Mouse (Mus musculus) embryonic facial prominence, embryonic 15.5 days (tissue): ENCODE results near the gene 2010003K11Rik. TPM values are rescaled to one million over a fixed set of nuclear protein-coding genes. Genes with fewer than 3 reads are reported as not detected.

Experiments used
- ATAC-seq: fragments of 200-750 bp; cut with Nextera tagmentation; 2 replicates; pipeline ENCODE4 v1.8.0; 2017; ENCODE audit warnings: low read depth, moderate TSS enrichment; ENCODE audit not compliant: insufficient number of reproducible peaks, low FRiP score, low TSS enrichment
- H3K27ac ChIP-seq: fragments of 300-500 bp; sonication (generic); replicated peaks from 2 replicates; pipeline ENCODE4 v1.5.1; 2015; ENCODE audit warnings: mild to moderate bottlenecking, inconsistent platforms
- H3K27me3 ChIP-seq: fragments of 300-500 bp; sonication (generic); 2 replicates; pipeline ENCODE4 v1.6.1; 2015; ENCODE audit warnings: inconsistent platforms
- H3K36me3 ChIP-seq: fragments of 300-500 bp; sonication (generic); 2 replicates; pipeline ENCODE4 v1.6.1; 2015; ENCODE audit warnings: mild to moderate bottlenecking, inconsistent platforms
- H3K4me1 ChIP-seq: fragments of 300-500 bp; sonication (generic); 2 replicates; pipeline ENCODE4 v1.6.1; 2015; ENCODE audit warnings: inconsistent platforms
- H3K4me2 ChIP-seq: fragments of 300-500 bp; sonication (generic); replicated peaks from 2 replicates; pipeline ENCODE4 v1.6.1; 2015; ENCODE audit warnings: mild to moderate bottlenecking, inconsistent platforms
- H3K4me3 ChIP-seq: fragments of 300-500 bp; sonication (generic); replicated peaks from 2 replicates; pipeline ENCODE4 v1.5.1; 2015; ENCODE audit warnings: mild to moderate bottlenecking, inconsistent platforms
- H3K9ac ChIP-seq: fragments of 300-500 bp; sonication (generic); 2 replicates; pipeline ENCODE4 v1.6.1; 2015; ENCODE audit warnings: inconsistent platforms
- H3K9me3 ChIP-seq: fragments of 300-500 bp; sonication (generic); replicated peaks from 2 replicates; pipeline ENCODE4 v1.6.1; 2016; ENCODE audit warnings: inconsistent platforms
- WGBS: fragments of 180-500 bp; shearing (Covaris S2); methylation state at CpG from one replicate; pipeline ENCODE4 v1.1.7; 2015; 5-methylcytosine and 5-hydroxymethylcytosine counted together
- polyA plus RNA-seq: library from polyadenylated mRNA; unstranded; fragments of >200 nt; fragmentation: Nextera tagmentation; extraction: Ambion mirVana; gene quantifications from 2 replicates; pipeline ENCODE4 v1.2.1, GENCODE M21; 2015

The 2010003K11Rik gene
- polyA plus RNA-seq, 1 experiment from 2014 or later = not detected

GRCm38 (mm10) chr19:4477345-4478189 lies 20.8 kb downstream of the 2010003K11Rik start, which contains the start of gene Syt12:
TSS of gene Syt12 (minus strand) at chr19:4477447.
- H3K27ac ChIP-seq = 0 out of 2 replicates have a peak within 1 kb of the TSS, but pooled peaks have one; percentile 7
- peak within 1 kb of the TSS; percentile 59 for H3K4me3 ChIP-seq
- H3K36me3 ChIP-seq = no peaks in the 10 kb centered on the region
- peak within 1 kb of the TSS; percentile 99 for H3K4me2 ChIP-seq
- no peak for ATAC-seq
- peaks cover 17% of the 10 kb centered on the region for H3K4me1 ChIP-seq
- WGBS = 26% methylated on average over 21 of the region's 21 CpGs
- peaks cover 17% of the 10 kb centered on the region for H3K27me3 ChIP-seq
- no peaks in the 10 kb centered on the region for H3K9me3 ChIP-seq
- peak within 1 kb of the TSS; percentile 37 for H3K9ac ChIP-seq

GRCm38 (mm10) chr19:4476601-4477257 lies 21.7 kb downstream of the 2010003K11Rik start:
- Histone ChIP-seq H3K27me3 (peaks cover 17% of the 10 kb centered on the region), H3K4me1 (peaks cover 18% of the 10 kb centered on the region), H3K9ac (peak overlapping the region; percentile 37), H3K9me3 (no peaks in the 10 kb centered on the region), H3K4me3 (peak overlapping the region; percentile 59), H3K27ac (0 out of 2 replicates have a peak overlapping the region, but pooled peaks have one; percentile 7), H3K36me3 (no peaks in the 10 kb centered on the region), H3K4me2 (peak overlapping the region; percentile 99)
- ATAC-seq = peak; percentile 44
- WGBS = under 1% methylated on average over 61 of the region's 70 CpGs

- peaks cover 18% of the 10 kb centered on the region for H3K4me1 ChIP-seq
- no peak overlapping the region for H3K4me2 ChIP-seq
- H3K27ac ChIP-seq = no peak overlapping the region
- no peaks in the 10 kb centered on the region for H3K9me3 ChIP-seq
- 80% methylated on average over 11 of the region's 11 CpGs for WGBS
- H3K36me3 ChIP-seq = no peaks in the 10 kb centered on the region
- ATAC-seq = no peak
- no peak overlapping the region for H3K4me3 ChIP-seq
- peaks cover 17% of the 10 kb centered on the region for H3K27me3 ChIP-seq
- no peak overlapping the region for H3K9ac ChIP-seq
Measured at GRCm38 (mm10) chr19:4475224-4475925, 23.0 kb downstream of the 2010003K11Rik start.

GRCm38 (mm10) chr19:4474739-4475138 lies 23.6 kb downstream of the 2010003K11Rik start:
- Histone ChIP-seq H3K9me3 (no peaks in the 10 kb centered on the region), H3K4me1 (peaks cover 18% of the 10 kb centered on the region), H3K27me3 (peaks cover 17% of the 10 kb centered on the region), H3K4me2 (no peak overlapping the region), H3K4me3 (no peak overlapping the region), H3K27ac (no peak overlapping the region), H3K36me3 (no peaks in the 10 kb centered on the region), H3K9ac (no peak overlapping the region)
- WGBS = 63% methylated on average over 3 of the region's 3 CpGs
- no peak for ATAC-seq

GRCm38 (mm10) chr19:4473549-4473948 lies 24.8 kb downstream of the 2010003K11Rik start:
- Histone ChIP-seq H3K4me3 (no peak overlapping the region), H3K9ac (no peak overlapping the region), H3K4me2 (no peak overlapping the region), H3K27me3 (peaks cover 17% of the 10 kb centered on the region), H3K4me1 (peaks cover 18% of the 10 kb centered on the region), H3K9me3 (no peaks in the 10 kb centered on the region), H3K36me3 (no peaks in the 10 kb centered on the region), H3K27ac (no peak overlapping the region)
- WGBS = 79% methylated on average over 5 of the region's 5 CpGs
- no peak for ATAC-seq

GRCm38 (mm10) chr19:4468363-4468762 lies 30.0 kb downstream of the 2010003K11Rik start:
- Histone ChIP-seq H3K9ac (no peak overlapping the region), H3K9me3 (no peaks in the 10 kb centered on the region), H3K4me1 (0 out of 2 replicates have a peak, but pooled peaks cover 3% of the 10 kb centered on the region), H3K4me3 (no peak overlapping the region), H3K4me2 (no peak overlapping the region), H3K27ac (no peak overlapping the region), H3K27me3 (no peaks in the 10 kb centered on the region), H3K36me3 (no peaks in the 10 kb centered on the region)
- ATAC-seq = no peak
- WGBS = 35% methylated on average over 5 of the region's 5 CpGs

GRCm38 (mm10) chr19:4464666-4465065 lies 33.7 kb downstream of the 2010003K11Rik start:
- no peak overlapping the region for H3K4me2 ChIP-seq
- H3K4me3 ChIP-seq = no peak overlapping the region
- H3K9me3 ChIP-seq = no peaks in the 10 kb centered on the region
- H3K36me3 ChIP-seq = no peaks in the 10 kb centered on the region
- no peak for ATAC-seq
- no peaks in the 10 kb centered on the region for H3K4me1 ChIP-seq
- no peak overlapping the region for H3K9ac ChIP-seq
- no peak overlapping the region for H3K27ac ChIP-seq
- 76% methylated on average over 4 of the region's 4 CpGs for WGBS
- no peaks in the 10 kb centered on the region for H3K27me3 ChIP-seq

GRCm38 (mm10) chr19:4461981-4462380 lies 36.4 kb downstream of the 2010003K11Rik start:
- no peaks in the 10 kb centered on the region for H3K27me3 ChIP-seq
- H3K36me3 ChIP-seq = no peaks in the 10 kb centered on the region
- ATAC-seq = no peak
- H3K4me1 ChIP-seq = no peaks in the 10 kb centered on the region
- no peak overlapping the region for H3K4me2 ChIP-seq
- no peak overlapping the region for H3K27ac ChIP-seq
- no peaks in the 10 kb centered on the region for H3K9me3 ChIP-seq
- 84% methylated on average over 8 of the region's 8 CpGs for WGBS
- no peak overlapping the region for H3K4me3 ChIP-seq
- H3K9ac ChIP-seq = no peak overlapping the region

- no peak for ATAC-seq
- 15% methylated on average over 11 of the region's 11 CpGs for WGBS
- Histone ChIP-seq H3K4me2 (no peak overlapping the region), H3K4me3 (no peak overlapping the region), H3K36me3 (no peaks in the 10 kb centered on the region), H3K9ac (no peak overlapping the region), H3K4me1 (peaks cover 19% of the 10 kb centered on the region), H3K9me3 (no peaks in the 10 kb centered on the region), H3K27ac (no peak overlapping the region), H3K27me3 (no peaks in the 10 kb centered on the region)
Measured at GRCm38 (mm10) chr19:4456227-4456626, 42.2 kb downstream of the 2010003K11Rik start.

GRCm38 (mm10) chr19:4455071-4455800 lies 43.1 kb downstream of the 2010003K11Rik start:
- Histone ChIP-seq H3K9me3 (no peaks in the 10 kb centered on the region), H3K4me3 (no peak overlapping the region), H3K27ac (no peak overlapping the region), H3K9ac (no peak overlapping the region), H3K4me2 (no peak overlapping the region), H3K36me3 (no peaks in the 10 kb centered on the region), H3K4me1 (peaks cover 19% of the 10 kb centered on the region), H3K27me3 (no peaks in the 10 kb centered on the region)
- ATAC-seq = no peak
- WGBS = 64% methylated on average over 15 of the region's 15 CpGs
